Mouse (Mus musculus): ENCODE results near the gene Zfp128.
"Not testable (repeated sequence)": the region's sequence is repeated elsewhere in the genome, so short reads cannot be mapped to it uniquely, and the experiment has no call there.

The Zfp128 gene

DNA sequence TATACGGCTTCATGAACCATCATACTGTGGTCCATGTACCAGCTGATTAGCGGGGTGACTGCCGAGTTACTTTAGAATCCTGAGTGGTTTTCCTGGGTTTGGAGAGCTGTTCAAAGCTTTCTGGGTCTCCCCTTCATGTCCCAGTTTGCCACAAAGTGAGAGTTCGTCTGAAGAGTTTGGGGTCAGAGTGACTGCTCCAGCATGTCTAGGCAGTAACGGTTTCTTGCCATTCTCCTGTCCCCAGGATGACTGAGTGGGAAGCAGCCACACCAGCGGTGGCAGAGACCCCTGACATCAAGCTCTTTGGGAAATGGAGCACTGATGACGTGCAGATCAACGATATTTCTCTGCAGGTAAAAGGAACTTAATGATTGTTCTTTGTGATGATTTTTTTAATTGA lies 41.8 kb downstream of the Zfp128 start:
- peak; percentile 8 for DNase-seq

DNA sequence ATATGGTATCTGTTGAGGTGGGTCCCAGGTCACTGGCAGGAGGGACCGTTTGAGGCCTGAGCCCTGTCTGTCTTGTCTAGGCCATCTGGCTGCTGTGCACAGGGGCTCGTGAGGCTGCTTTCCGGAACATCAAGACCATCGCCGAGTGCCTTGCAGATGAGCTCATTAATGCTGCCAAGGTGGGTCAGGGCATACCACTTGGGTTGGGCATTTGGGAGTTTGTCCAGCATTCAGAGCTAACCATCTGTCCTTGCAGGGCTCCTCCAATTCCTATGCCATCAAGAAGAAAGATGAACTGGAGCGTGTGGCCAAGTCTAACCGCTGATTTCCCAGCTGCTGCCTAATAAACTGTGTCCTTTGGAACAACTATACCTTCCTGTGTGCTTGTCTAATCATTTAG lies 45.3 kb downstream of the Zfp128 start:
- DNase-seq: no peak

DNA sequence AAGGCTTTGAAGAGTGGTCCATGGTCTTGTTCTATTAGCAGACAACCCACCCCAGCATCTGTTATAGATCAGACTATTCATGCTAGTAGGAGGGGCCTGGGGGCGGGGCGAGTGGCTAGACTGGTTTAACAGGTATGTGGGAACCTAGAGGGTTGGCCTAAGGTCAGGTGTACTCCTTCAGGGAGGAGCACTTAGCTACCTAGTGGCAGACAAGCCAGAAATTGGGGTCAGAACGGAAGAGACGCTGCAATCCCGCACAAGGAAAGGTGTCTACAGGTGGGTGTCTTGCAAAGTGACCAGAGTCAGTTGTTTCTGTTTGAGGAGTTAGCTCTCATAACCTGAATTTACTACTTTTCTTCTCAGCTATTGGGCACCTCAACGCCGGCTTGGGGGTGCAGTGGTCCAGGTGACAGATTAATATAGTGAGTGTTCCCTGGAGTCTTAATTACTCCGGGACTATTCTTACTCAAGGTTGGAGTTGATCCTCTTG lies 46.3 kb downstream of the Zfp128 start, which contains the start of gene Rnf225:
Gene Rnf225, plus strand, starts transcription at position 226 of the 490 bp plus-strand sequence.
- DNase-seq: no peak

DNA sequence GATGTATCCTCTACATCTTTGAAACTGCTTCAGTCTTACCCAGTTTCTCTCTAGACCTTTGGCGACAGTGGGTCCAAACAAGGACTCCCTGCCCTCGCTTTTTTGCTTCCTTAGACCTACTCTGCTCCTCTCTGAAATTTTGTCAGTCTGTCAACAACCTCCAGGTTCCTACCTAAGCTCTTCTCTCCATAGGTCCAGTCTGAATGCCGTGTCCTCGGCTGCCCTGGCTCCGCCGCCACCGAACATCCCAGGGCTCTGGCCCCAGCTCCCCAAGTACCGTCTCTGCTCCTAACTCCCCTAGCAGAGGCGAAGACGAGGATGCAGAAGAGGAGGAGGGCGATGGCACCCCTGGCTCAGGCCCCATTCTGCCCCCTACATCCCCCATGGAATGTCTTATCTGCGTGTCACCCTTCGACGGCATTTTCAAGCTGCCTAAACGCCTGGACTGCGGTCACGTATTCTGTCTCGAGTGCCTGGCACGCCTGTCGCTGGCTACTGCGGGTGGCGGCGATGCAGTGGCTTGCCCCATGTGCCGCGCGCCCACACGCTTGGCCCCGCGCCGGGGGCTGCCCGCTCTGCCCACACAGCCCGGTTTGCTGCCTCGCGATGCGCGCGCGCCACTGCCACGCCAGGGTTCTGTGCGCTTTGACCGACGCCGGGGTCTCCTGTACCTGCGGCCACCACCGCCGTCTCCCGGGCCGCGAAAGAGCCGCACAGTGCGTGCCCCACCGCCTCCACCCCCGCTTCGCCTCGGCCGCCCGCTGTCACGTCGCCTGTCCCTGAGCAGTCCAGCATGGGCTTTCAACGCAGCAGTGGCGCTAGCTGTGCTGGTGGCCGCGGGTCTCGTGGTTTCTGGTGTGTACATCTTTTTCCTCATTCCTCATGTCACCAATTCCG lies 47.0 kb downstream of the Zfp128 start:
- DNase-seq: peak; percentile 11

DNA sequence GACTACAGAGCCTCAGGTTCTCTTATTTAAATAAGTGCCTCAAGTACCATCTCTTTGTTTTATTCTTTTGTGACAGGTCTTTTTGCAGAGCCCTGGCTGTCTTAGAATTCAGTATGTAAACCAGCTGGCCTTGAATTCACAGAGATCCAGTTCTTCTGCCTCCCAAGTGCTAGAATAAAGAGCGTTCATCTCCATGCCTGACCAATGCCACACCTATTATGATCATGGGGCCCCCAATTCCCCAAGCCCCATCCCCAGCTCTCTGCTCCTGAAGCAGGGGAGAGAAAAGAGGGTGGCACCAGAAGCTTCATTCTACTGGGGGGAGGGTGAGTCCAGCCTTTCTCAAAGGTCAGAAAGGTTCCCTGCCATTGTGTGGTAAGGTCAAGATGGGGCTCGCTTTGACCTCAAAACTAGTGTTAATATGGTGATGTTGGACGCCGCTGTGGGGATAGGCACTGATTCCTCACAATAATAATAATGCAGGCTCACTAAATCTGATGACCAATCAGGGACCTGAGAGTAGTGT lies 52.7 kb downstream of the Zfp128 start:
- no peak for DNase-seq

DNA sequence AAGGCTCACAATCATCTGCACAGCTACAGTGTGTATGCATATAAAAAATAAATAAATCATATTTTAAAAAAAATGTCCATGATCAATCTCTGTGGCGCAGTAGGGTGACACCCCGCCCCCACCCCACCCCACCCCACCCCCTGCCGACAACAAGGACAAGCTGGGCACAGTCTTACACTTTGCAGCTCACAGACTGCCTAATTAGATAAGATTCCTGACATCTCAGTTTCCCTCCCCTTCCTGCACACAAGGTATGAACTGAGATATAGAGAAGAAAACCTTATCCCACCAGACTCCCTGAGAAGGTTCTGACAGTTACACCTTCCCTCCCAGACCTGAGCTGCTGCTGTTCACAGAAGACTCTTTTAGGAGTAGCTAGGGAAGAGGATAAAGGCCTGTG lies 53.8 kb downstream of the Zfp128 start:
- no peak for DNase-seq

DNA sequence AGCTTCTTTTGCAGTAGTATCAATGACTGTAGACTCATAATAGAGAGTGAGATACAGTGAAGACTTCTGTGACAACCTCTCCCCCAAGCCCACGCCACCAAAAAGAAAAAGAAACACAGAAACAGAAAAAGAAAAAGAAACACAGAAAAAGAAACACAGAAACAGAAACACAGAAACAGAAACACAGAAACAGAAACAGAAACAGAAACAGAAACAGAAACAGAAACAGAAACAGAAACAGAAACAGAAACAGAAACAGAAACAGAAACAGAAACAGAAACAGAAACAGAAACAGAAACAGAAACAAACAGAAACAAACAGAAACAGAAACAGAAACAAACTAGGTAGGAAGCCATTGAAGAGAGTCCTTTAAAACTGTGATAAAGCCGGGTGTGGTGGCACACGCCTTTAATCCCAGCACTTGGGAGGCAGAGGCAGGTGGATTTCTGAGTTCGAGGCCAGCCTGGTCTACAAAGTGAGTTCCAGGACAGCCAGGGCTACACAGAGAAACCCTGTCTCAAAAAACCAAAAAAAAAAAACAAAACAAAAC lies 56.4 kb downstream of the Zfp128 start:
- not testable (repeated sequence) for DNase-seq

DNA sequence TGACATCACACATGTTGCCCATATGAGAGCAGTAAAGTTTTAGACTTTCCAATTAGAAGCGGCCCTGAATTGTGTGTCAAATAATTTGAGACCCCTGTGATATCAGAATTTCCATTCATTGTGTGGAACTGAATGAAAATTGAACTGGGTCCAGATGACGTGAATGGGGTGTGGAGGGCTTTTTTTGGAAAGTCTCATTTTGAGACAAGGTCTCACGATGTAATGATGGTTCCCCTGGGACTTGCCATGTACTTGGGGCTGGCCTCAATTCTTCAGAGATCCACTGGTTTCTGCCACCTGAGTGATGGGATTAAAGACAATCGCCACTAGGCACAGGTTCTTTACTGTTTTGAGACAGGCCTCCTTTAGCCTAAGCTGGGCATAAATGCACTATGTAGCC lies 59.6 kb downstream of the Zfp128 start:
- no peak for DNase-seq
